Mouse (Mus musculus) lung, postnatal 10 days (tissue): ENCODE data around the gene Ikbip.

Source experiments
- DNase-seq: peaks from one replicate; pipeline ENCODE4 v3.0.0; 2021

The Ikbip gene

DNA sequence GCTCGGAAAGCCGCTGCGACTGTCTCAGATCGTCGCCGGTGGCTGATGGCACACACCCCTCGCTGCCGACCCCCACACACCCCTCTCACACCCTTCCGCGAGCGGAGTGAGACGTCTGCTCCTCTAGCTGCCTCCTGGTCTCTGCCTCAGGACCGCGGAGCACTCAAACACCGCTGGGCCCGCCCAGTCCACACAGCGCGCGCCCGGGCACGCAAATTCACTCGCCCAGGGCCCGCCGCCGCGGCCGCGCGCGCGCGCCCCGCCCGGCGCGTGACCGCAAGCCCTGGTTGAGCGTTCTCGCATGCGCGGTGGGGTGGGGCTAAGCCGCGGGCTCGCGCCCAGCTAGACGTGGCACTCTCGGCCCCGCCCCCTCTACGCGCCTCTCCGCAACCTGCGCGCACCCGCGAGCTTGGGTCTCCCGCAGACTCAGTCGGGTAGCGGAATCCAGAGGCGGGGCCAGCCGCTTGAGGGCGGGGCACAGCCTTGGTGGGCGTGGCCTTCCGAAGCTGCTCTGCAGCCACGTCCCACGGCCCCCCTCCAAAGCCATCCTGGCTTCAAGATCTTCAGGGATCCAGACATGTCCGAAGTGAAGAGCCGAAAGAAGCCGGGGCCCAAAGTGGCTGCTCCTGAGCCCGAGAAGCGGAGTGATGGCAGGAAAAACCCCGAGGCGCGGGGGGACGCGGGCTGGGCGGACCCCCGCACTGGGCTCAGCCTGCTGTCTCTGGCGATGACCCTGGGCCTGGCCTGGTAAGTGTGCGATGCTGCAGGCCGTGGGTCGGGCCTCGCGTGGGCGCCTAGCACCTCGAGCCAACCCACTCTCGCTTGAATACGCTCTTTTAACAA is at the start of gene Ikbip, which contains the start of gene Apaf1:
TSS of gene Ikbip (plus strand) at position 391 of the 843 bp plus-strand sequence.
TSS of gene Apaf1 (minus strand) at position 221 of the 843 bp plus-strand sequence.
- DNase-seq = peak; percentile 100

DNA sequence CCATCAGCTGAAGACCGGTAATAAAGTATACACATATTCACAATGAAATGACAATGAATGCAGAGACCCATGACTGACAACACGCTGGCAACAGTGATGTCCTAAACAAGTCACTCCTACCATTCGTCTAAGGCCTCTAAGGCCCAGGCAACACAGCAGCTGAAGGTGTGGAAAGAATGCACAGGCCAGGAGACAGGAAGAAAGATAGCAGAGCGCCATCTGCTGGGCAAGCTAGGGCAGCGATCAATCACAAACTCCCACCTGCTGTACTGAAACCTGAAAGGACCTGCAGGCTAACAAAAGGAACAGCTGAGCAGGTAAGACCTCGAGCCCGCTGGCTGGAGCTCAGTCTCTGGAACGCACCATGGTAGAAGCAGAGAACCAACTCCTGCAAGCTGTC is 48.8 kb upstream of the Ikbip start:
- peak; percentile 49 for DNase-seq

DNA sequence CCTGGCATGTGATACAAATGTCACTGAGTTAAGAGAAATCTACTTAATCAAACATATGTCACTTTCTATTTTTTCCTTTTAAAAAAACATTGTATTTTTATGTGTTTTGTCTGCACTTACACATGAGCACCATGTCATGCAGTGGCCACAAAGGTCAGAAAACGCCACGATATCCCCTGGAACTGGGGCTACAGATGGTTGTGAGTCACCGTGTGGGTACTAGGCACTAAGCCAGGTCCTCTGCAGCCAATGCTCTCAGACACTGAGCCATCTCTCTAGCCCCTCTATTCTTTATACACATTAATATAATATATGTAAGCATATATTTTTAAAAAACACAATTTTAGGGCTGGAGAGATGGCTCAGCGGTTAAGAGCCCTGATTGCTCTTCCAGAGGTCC is 33.0 kb upstream of the Ikbip start:
- DNase-seq = no peak

DNA sequence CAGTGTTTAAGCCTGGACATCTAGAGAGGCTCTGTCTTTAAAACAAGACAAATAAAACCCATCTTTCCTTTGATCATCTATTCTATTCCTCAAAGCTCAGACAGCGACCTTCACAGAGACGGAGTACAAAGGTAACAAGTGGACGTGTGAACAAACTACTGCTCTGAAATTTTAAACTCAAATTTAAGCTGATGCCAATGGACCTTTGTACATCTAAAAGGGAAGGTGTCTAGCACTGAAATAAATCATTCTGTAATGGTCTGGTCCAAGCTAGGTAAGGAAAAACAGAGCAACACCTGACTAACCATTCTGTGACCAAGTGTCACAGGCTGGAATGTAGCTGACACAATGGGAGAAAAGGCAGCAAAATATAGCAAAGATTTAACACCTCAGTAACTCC is 31.6 kb upstream of the Ikbip start:
- DNase-seq = no peak

DNA sequence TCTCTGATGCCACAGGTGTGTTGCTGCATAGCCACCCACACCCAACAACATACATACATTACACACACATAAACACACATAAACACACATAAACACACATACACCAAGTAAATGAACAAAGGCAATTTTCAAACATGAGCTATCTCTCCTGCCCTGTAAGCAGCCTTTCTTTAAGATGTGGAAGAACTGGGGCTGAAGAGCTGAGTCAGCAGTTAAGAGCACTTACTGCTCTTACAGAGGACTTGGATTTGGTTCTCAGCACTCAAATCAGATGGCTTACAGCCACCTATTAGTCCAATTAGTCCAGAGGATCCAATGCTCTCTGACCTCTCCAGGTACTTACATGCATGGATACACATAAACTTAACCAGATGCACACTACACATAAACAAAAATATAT is 30.0 kb upstream of the Ikbip start:
- no peak for DNase-seq

DNA sequence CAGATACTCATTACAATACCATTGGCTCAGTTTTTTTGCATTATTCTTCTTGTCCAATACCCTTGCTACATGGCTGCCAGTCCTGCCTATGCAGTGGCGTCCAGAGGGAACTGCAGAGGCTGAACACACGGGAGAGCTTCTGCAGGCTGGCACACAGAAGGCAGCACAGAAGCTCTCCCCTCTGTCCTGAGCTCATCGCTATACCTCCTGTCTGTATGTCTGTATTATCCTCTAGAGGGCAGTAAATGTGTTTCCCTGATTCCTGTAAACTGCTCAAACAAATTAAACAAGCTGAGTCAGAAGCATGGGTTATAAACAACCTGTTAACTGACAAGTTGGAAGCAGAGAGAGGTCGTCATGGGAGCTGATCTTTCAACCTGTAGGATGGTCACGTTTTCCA is 22.0 kb upstream of the Ikbip start:
- DNase-seq = no peak

DNA sequence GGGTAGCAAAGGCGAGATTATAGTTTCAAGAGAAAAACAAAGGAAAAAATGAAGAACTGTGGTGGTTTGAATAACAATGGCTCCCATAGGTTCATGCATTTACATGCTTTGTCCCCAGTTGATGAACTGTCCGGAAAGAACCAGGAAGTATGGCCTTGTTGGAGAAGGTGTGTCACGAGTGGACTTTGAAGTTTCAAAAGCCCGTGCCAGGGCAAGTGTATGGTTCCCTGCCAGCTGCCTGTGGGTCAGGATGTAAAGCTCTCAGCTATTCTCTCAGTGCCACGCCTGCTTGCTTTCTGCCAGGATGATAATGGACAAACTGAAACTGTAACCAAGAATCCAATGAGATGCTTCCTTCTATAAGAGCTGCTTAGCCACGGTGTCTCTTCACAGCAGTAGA is 20.4 kb upstream of the Ikbip start:
- DNase-seq = no peak

DNA sequence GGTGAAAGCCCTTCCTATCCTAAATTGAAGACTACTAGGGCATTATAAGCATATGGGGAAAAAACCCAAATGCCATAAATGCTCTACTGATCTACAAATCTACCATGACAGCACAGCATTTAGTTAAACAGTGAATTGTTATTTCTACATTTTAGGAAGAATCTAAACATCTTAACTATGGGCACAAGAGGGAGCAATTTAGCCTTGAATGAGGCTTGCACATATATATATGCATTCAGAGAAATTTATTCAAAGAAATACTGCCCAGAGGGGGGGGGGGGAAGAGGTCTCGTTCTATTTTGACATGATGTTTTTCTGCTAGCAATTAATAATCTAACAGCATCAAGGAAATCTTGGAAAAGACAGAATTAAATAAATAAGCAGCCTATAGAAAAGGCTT is 11.0 kb upstream of the Ikbip start:
- no peak for DNase-seq

DNA sequence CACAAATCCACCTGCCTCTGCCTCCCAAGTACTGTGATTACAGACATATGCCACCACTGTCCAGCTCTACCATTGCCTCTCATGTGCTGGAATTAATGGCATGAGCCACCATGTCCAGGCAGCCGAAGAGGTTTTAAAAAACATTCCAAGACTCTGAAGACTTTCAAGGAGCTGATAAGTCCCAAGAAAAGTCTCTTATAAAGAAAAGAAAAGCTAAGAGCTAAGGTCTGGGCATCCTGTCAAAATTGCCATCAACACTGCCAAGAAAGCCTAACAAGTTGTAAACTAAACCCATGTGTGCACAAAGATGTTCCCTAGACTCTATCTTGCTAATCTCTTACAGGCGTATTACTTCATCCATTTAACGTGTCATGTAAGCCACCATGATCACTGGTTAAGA is 9.4 kb upstream of the Ikbip start:
- DNase-seq = peak; percentile 45

DNA sequence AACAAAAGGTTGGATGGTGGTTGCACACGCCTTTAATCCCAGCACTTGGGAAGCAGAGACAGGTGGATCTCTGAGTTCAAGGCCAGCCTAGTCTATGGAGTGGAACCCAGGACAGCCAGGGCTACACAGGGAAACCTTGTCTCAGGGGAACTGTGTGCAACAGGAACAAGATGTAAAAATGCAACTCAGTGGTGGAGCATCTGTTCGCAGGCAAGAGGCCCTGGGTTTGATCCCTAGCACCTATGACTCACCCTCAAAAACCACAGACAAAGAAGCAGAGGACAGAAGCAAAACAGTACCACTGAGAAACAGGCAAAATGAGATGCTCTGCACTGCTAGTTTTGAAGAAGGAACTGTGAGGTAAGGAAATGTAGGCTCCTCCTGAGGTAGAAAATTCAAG is 6.1 kb upstream of the Ikbip start:
- DNase-seq = no peak

DNA sequence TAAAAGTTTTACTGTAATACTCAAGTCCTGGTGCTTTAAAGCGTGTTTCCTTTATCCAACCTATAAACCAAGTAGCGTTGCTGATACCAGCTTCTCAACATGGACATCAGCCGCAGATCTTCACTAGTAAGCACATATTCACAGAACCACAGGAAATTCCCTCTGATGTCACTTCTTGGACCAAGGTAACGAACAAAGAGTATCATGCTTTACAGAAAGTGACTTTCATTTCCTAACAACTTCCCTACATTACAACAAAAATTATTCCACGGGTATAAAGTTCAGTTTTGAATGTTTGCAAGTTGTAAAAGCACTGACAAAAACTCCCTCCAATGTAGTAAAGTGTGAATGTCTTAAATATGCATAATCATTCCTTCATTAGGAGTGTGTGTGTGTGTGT is 2.2 kb upstream of the Ikbip start:
- no peak for DNase-seq

DNA sequence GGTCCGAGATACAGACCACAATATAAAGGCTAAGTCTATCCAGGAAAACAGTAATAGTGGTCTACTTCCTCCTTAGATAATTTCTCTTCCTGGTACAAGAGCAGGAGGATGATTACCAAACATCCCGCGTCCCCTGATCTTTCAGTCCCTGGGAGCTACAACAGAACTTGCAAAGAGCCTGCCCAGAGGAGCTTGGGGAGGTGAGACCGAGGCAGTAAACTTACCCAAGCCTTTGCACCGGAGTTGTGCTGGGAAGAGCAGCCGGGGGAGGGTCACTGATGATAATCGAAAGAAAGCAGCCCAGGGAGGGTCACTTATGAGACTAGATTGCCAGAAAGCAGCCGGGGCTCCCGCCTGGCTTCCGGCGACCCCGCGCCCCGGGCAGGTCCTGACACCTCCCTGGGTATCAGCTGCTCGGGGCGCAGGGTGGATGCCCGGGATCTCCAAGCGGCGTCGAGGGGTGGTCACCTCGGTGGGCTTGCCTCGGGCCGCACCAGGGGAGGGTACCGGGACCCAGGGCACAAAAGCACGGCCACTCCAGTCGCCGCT is 707 bp upstream of the Ikbip start:
- DNase-seq = peak; percentile 24

DNA sequence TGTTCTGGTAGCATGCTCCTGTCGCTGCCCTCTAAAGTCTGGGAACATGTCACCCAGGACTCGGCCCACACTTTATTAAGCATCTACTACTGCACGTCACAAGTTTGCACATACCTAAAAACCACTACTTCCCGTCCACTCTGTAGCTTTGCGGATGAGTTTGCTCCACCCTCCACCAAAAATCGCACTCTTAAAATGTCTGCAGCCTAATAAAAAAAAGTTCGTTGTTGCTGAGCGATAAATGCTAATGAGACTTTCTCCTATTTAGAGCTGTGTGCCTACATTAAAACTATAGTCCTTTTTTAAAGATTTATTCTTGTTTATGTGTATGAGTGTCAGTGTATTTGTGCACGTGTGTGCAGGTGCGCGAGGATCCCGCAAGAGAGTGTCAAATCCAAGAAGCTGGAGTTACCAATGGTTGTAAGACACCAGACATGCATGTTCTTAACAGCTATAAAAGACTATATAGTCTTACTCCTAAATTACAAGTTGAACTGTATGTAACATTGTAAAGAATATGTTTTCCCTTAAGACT is 720 bp downstream of the Ikbip start:
- DNase-seq = no peak

DNA sequence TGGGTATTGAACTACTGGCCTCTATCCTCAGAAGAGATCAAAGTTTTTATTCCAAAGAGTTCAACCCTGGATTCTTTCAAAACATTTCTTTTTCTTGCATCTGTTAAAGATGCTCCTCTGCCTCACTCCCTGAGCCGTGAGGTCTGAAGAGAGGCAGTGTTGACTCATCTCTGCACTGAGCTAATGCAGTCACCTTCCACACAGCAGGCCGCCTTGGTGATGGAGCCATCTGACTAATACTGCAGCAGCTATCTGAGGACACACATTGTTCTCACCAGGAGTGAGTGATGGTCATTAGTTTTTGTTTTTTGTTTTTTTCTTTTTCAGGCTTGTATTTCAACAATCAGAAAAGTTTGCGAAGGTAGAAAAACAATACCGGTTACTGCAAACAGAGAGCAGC is 10.1 kb downstream of the Ikbip start:
- no peak for DNase-seq

DNA sequence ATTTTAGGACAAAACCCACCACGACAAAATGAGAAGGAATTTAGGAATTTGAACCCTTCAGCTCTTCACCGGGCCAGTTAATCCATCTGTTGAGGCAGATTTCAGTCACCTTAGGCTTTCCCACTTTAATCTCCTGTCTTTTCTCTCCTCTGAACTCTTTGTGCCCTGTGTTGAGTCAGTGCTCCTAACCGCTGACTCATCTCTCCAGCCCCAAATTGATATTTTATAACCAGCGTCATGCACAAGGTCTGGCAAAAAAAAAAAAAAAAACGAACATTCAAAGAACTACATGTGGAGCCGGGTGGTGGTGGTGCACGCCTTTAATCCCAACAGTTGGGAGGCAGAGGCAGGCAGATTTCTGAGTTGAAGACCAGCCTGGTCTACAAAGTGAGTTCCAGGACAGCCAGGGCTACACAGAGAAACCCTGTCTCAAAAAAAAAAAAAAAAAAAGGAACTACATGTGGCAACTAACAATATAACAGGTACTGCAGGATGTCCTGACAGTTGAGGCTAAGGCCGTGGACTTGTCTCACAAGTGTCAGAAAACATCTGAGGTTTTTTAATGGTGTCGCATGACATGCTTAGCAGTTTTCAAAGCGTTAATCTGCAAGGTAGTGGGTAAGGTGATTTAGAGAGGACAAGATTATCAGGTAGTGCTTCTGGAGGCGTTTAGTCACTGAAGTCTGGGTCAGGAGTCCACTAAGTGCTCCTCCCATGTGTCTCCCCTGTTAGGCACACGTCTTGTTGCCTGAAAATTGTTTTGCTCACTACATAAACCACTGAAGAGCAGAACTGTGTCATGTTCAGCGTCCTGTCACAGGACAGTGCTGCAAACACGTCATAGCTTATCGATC is 11.7 kb downstream of the Ikbip start:
- DNase-seq = no peak

DNA sequence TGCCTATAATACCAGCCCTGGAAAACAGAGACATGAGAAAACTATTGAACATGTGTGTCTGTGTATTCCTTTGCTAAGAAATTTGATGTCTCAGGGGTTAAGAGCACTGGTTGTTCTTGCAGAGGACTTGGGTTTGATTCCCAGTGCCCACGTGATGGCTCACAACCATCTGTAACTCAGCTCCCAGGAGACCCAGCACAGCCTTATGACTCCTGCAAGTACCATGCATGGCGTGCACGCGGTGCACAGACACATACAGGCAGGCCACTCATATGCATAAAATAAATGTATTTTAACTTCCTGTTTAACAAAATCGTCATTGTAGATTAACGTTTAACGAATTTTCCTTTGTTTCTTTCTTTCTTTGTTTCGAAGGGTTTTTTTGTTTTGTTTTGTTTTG is 15.3 kb downstream of the Ikbip start:
- DNase-seq = no peak

DNA sequence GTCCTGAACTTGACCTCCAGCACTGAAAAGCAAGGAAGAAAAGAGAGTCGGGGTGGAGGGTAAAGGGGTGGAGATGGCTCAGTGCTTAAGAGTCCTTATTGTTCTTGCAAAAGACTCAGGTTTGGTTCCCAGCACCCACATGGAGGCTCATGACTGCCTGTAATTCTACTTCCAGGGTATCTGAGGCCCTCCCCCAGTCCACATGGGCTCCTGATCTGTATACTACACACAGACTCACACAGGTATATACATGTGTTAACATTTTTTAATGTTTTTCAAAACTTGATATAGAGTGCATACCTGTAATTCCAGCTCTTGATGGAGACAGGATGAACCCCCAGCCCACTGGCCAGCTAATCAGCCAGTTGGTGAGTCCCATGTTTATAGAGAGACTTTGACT is 17.4 kb downstream of the Ikbip start:
- DNase-seq = no peak

DNA sequence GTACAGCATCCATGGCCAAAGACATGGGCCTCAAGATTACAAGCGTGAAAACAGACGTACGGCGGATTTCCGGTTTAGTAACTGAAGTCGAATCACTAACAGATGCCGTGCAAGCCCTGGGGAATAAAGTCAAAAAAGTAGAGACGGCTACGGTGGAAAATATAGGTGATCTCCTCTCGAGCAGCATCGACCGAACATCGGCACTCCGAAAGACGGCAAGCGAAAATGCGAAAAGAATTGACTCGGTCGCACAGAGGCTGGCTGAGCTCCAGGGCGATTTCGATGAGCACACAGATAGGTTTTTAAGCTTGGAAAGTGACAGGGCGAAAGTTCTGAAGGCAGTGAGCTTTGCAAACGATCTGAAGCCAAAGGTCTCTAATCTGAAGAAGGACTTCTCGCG is 19.2 kb downstream of the Ikbip start:
- no peak for DNase-seq

DNA sequence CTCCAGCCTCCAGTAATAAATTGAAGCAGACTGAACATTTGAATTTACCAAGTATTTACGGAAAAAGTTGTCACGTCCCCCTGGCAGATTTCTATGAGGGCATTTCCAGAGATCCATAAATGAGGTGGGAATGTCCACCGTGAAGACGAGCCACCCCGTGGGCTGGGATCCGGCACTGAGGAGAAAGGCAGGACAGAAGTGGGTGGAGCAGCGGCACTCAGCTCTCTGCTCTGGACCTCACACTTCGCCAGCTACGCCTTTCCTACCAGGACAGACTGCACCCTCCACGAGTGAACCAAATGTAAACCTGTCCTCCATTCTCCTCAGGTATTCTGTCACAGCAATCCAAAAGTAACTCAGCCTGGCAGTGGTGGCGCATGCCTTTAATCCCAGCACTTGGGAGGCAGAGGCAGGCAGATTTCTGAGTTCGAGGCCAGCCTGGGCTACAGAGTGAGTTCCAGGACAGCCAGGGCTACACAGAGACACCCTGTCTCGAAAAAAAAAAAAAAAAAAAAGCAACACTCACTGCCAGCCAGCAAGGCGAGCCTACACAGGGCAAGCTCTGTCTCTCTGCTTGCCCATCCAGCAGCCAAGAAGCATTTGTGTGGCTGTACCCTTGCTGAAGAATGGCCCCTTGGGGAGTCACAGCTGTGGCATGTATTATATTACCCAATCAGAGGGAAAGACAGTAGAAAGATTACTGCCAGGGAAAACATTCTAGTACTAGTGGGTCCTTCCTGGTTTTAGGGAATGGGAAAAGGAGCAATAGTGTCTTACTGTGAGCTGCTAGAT is 20.3 kb downstream of the Ikbip start:
- DNase-seq = no peak

DNA sequence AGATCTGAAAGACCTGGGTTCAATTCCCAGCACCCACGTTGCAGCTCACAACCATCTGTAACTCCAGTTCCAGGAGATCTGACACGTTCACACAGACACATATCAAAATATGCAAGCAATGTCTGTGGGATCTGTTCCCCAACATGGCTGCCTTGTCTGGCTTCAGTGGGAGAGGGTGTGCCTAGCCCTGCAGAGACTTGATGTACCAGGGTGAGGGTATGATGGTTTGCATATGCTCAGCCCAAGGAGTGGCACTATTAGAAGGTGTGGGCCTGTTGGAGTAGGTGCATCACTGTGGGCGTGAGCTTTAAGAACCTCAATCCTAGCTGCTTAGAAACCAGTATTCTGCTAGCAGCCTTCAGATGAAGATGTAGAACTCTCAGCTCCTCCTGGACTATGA is 23.2 kb downstream of the Ikbip start:
- no peak for DNase-seq

DNA sequence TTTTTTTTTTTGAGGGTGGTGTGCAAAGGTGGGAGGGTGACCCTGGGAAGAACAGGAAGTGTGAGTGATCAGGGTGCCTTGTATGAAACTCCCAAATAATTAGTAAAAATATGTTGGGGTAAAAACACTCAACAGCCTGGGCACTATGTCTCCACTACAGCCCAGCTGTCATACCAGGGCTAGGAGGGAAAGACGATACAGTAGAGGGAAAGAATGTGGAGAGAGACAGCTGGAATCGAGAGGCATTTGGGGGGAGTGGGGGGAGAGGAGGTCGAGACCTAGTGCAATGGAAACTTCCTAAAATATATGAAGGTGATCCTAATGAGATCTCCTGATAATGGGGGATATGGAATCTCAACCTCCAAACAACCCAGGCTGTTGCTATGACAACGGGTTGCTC is 27.1 kb downstream of the Ikbip start:
- DNase-seq = no peak

DNA sequence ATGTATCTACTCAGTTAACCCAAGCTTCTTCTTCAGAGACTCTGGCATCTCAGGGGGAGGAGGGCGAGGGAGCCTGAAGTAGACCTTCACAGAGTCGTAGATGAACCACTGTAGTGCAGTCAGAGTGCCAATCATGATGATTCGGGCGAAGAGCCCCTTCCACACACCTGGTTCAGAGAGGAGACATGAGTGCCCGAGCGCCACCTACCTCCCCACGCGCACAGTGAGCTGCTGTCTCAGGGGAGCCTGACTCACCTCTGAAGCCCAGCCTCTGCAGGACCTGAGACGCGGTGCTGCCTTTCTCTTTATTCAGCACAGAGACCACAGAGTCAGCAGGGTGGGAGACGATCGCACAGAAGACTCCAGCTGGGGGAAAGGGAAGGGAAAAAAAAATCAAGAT is 34.2 kb downstream of the Ikbip start:
- no peak for DNase-seq

DNA sequence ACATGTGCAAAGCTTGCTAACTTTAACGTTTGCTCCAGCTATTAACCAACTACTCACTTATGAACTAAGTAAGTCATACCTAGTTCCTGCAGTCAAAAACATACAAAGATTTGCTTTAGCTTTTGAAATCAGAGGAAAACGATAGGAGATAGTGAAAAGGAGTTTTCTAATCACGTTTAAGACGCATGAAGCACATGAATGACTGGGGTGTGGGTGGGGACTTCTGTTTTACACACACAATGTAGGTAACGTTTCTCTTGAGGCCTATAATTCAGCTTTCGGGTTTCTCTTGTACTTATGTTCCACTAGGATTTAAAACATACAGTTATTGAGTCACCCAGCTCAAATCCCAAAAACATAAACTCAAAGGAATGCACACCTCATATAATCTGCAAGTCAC is 39.9 kb downstream of the Ikbip start:
- DNase-seq = no peak
